Mouse (Mus musculus): ENCODE measurements around the gene Acat1. TPM values are rescaled to one million over a fixed set of nuclear protein-coding genes. Genes with fewer than 3 reads are reported as not detected.

The Acat1 gene
- polyA plus RNA-seq, 1 experiment from 2014 or later: 242 TPM

DNA sequence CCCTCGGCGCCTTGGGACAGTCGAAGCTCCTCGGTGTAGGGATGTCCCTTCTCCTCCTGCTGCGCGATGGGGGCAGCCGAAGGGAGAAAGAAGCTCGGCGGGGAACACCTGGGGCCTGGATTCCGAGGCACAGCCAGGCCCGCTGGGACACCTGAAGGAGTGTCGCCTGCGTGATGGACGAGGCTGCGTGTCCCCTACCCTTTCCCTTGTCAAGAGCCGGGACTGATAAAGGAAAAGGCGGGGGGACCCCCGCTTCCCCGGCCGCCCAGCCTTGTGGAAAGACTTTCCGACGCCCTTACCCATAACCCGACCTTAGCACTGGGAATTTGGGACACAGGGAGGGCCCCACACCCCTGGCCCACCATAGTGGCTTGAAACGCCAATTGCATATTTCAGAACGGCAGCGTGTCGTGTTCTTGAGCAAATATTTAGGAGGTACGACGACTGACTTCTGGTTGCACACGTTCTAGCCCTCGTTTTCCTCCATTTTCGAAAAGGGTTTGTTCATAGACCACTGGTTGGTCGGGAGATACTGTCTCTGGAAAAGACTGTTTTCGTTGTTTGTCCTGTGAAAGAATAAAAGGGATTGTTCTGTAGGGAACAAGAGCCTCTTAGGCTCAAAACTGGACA, 72.7 kb downstream of the Acat1 start:
- WGBS: under 1% methylated on average over 32 of the region's 34 CpGs
- peak overlapping the region; percentile 84 for H3K27ac ChIP-seq (ENCODE audit: low read length)
- peaks cover 18% of the 10 kb centered on the region for H3K4me1 ChIP-seq (ENCODE audit: control insufficient read depth, insufficient read depth, low read length)
- H3K36me3 ChIP-seq (ENCODE audit: control insufficient read depth, insufficient read depth): no peaks in the 10 kb centered on the region
- no peak for ATAC-seq (replicated peaks; ENCODE audit: extremely low read depth, insufficient read depth, low FRiP score)
- no peaks in the 10 kb centered on the region for H3K9me3 ChIP-seq (replicated peaks; ENCODE audit: control insufficient read depth, low read length)
- H3K4me3 ChIP-seq (ENCODE audit: low read length): peak overlapping the region; percentile 79
- H3K27me3 ChIP-seq (ENCODE audit: control insufficient read depth, insufficient read depth, low read length): no peaks in the 10 kb centered on the region
- H3K4me2 ChIP-seq (ENCODE audit: low read depth, low read length): peak overlapping the region; percentile 88
- H3K9ac ChIP-seq (ENCODE audit: low read length): peak overlapping the region; percentile 86

DNA sequence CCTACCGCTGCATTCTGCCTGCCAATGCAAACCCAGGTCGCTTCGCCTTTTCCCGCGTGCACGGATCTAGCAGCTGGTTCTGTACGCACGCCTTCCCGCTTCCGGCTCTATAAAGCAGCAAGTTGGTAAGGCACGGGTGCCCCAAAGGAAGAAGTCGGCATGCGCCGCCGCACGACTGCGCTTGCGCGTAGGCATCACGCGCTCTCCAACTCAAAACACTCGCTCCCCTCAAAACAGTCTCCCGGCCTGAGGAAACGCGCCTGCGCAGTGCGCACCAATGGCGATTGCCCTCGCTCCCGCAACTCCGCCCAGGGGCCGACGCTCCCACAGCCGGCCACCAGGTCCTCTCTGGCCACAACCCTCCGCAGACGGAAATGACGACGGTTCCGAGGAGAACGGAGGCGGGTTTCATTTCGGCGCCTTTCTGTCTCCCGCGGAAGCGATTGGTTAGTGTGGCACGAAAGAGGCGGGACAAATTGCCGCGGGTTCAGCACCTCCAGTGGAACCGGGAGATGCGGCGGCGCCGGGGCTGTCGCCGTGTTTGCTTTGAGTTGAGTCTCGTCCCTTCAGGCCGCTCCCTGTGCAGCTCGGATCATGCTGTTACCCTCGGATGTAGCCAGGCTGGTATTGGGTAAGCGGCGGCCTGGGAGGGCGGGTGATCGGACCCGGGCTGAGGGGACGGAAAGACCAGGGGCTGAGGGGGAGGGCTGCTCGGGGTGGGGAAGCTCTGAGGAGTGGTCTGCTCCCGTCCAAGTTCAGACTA, 73.4 kb downstream of the Acat1 start, which contains the start of the genes Atm and Npat:
TSS of gene Atm (minus strand) at position 183 of the 763 bp plus-strand sequence.
TSS of gene Npat (plus strand) at position 490 of the 763 bp plus-strand sequence.
- peak within 1 kb of the TSS; percentile 98 for H3K4me2 ChIP-seq (ENCODE audit: low read depth, low read length)
- H3K9me3 ChIP-seq (replicated peaks; ENCODE audit: control insufficient read depth, low read length): no peaks in the 10 kb centered on the region
- H3K36me3 ChIP-seq (ENCODE audit: control insufficient read depth, insufficient read depth): no peaks in the 10 kb centered on the region
- under 1% methylated on average over 68 of the region's 69 CpGs for WGBS
- H3K4me3 ChIP-seq (ENCODE audit: low read length): peak within 1 kb of the TSS; percentile 79
- H3K27ac ChIP-seq (ENCODE audit: low read length): peak within 1 kb of the TSS; percentile 93
- H3K9ac ChIP-seq (ENCODE audit: low read length): peak within 1 kb of the TSS; percentile 86
- H3K27me3 ChIP-seq (ENCODE audit: control insufficient read depth, insufficient read depth, low read length): no peaks in the 10 kb centered on the region
- H3K4me1 ChIP-seq (ENCODE audit: control insufficient read depth, insufficient read depth, low read length): peaks cover 18% of the 10 kb centered on the region
- ATAC-seq (replicated peaks; ENCODE audit: extremely low read depth, insufficient read depth, low FRiP score): peak; percentile 99

DNA sequence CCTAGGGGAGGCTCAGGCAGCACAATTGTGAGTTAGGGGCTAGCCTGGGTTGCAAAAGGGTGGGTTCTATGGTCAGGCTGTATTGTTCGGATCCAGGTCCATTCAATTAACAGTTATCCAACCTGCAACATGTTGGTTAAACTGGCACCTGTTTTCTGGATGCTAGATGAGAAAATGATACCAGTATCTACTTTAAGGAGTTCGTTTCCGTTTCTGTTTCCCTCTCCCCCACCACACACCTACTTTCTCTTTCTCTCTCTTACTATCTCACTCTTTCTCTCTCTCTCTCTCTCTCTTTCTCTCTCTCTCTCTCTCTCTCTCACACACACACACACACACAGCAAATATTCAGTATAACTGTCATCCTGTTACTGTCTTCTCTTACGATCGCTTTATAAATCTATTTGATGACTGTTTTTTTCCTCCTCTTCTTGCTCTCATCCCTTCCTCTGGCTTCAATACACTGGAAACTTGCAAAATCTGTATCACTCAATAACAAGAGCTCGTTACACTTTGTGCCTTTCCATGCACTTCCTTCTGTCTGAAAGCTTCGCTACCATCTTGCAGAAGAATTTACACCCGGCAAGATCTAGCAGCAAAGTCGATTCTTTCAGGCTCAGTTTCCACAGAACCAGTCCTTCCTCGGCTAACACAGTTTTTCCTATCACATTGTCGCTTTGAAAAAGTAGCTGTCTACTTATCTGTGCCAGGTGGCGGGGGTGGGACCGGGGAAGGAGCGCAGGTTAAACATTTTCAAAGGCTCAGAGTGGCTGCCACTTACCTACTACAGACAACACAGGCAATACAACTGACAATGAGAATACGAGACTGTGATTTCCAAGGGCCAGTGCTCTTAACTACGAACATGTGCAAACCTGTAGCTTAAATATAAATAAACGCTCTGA, 74.5 kb downstream of the Acat1 start:
- Histone ChIP-seq H3K36me3 (ENCODE audit: control insufficient read depth, insufficient read depth) (no peaks in the 10 kb centered on the region), H3K4me1 (ENCODE audit: control insufficient read depth, insufficient read depth, low read length) (peaks cover 18% of the 10 kb centered on the region), H3K4me2 (ENCODE audit: low read depth, low read length) (peak overlapping the region; percentile 98), H3K9ac (ENCODE audit: low read length) (peak overlapping the region; percentile 81), H3K9me3 (replicated peaks; ENCODE audit: control insufficient read depth, low read length) (no peaks in the 10 kb centered on the region), H3K27me3 (ENCODE audit: control insufficient read depth, insufficient read depth, low read length) (no peaks in the 10 kb centered on the region), H3K4me3 (ENCODE audit: low read length) (peak overlapping the region; percentile 79), H3K27ac (ENCODE audit: low read length) (peak overlapping the region; percentile 93)
- WGBS: 14% methylated on average over 17 of the region's 17 CpGs
- ATAC-seq (replicated peaks; ENCODE audit: extremely low read depth, insufficient read depth, low FRiP score): no peak

Other genes with a start within 250 kb of the Acat1 start
- 21.9 and 23.4 TPM in 2 replicates for gene Kdelc2, start 226.4 kb downstream of the Acat1 start, polyA plus RNA-seq (2015; fragmentation: Nextera tagmentation; extraction: Ambion mirVana)
- 0.92 and 0.99 TPM in 2 replicates for gene 4930550C14Rik, start 208.1 kb downstream of the Acat1 start, polyA plus RNA-seq (2015; fragmentation: Nextera tagmentation; extraction: Ambion mirVana)
- gene Atm, start 73.6 kb downstream of the Acat1 start, polyA plus RNA-seq (2015; fragmentation: Nextera tagmentation; extraction: Ambion mirVana): 5.8 and 6.2 TPM in 2 replicates
- gene Npat, start 73.3 kb downstream of the Acat1 start, polyA plus RNA-seq (2015; fragmentation: Nextera tagmentation; extraction: Ambion mirVana): 11.2 and 11.7 TPM in 2 replicates
- gene Cul5, start 59.6 kb upstream of the Acat1 start, polyA plus RNA-seq (2015; fragmentation: Nextera tagmentation; extraction: Ambion mirVana): 23.9 and 25.3 TPM in 2 replicates
- 0.12 and 0.30 TPM in 2 replicates for gene Rab39, start 95.8 kb upstream of the Acat1 start, polyA plus RNA-seq (2015; fragmentation: Nextera tagmentation; extraction: Ambion mirVana)
- gene Slc35f2, start 161.2 kb upstream of the Acat1 start, polyA plus RNA-seq (2015; fragmentation: Nextera tagmentation; extraction: Ambion mirVana): 0.76 and 1.6 TPM in 2 replicates
- gene Sln, start 239.8 kb upstream of the Acat1 start, polyA plus RNA-seq (2015; fragmentation: Nextera tagmentation; extraction: Ambion mirVana): 167 and 269 TPM in 2 replicates